Mouse (Mus musculus) megakaryocyte, adult 5-6 weeks (primary cell): ENCODE measurements around the gene Dock11. TPM values are rescaled to one million over a fixed set of nuclear protein-coding genes. Genes with fewer than 3 reads are reported as not detected.
A peak's percentile ranks its signal among the peaks of the same experiment; 100 is the strongest.

Experiments used
- ATAC-seq: 2 replicates; pipeline ENCODE4 v1.8.0; 2016; ENCODE audit warnings: mild to moderate bottlenecking, inconsistent platforms; ENCODE audit not compliant: poor library complexity, severe bottlenecking
- total RNA-seq, 2 experiments: library from RNA; stranded (forward) in 1 of 2; stranded (reverse) in 1 of 2; fragments of 153-499, 151-499 nt in 1 of 2; fragments of 221-1000, 200-1000 nt in 1 of 2; gene quantifications; 2 replicates each; pipeline versions ENCODE4 v1.2.3 to v1.2.4; 2015 to 2017

Dock11 gene
- total RNA-seq, 2 experiments from 2014 or later: 155 to 164 TPM

GRCm38 (mm10) chrX:36088464-36089256, 200.0 kb downstream of the Dock11 start:
- ATAC-seq: peak; percentile 76

DNA sequence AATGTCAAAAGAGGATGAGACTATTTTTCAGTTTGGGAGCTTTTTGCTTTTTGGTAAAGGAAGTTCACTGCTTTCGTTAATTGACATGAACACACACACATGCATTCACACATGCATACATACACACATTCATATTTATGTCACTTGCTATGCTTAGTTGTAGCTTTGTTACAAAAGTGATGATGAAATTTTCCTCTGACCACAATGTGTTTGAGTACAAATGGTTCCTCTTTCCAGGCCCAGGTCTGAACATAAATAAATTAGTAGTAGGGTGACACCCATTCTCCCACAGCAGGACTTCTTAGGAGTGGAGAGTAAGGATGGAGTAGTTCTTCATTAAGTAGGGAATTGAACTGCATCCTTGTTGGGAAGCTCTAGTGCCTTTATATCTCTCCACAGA, 212.3 kb downstream of the Dock11 start:
- peak; percentile 94 for ATAC-seq

DNA sequence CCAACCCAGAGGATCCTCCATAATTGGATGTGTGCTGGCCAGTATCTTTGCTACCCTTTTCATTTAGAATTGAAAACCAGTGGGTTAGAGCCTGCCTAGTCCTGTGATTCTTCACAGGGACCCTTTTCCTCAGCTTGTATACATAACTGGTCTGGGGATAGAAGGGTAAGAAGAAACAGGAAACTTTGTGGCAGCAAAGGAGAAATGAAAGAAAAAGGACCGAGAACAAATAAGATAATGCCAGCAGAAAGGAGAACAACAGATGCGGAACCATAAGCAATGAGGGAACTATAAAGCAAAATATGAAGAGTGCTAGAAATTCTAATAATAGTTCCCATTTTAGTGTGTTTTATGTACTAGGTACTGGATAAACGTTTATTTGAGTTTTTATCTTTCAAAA, 212.7 kb downstream of the Dock11 start:
- ATAC-seq: peak; percentile 75

DNA sequence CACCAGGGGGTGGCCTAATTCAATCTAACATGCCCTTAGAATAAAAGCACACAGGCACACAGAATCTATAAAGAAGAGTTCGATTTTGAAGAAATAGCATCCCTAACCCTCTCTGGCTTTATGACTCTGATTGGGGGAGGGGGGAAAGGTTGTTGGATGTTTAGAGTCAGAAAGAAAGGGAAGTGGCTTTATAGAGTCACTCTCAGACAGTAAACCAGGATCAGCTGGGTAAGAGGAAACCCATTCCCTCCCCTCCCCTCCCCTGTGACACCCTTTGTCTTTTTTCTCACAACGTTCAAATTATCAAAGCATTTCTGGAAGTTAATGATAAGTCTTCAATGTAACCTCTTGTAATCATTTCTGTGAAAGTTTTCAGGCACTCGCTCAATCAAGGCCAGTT, 220.0 kb downstream of the Dock11 start:
- peak; percentile 43; the same call in 1 of the 2 replicates for ATAC-seq

DNA sequence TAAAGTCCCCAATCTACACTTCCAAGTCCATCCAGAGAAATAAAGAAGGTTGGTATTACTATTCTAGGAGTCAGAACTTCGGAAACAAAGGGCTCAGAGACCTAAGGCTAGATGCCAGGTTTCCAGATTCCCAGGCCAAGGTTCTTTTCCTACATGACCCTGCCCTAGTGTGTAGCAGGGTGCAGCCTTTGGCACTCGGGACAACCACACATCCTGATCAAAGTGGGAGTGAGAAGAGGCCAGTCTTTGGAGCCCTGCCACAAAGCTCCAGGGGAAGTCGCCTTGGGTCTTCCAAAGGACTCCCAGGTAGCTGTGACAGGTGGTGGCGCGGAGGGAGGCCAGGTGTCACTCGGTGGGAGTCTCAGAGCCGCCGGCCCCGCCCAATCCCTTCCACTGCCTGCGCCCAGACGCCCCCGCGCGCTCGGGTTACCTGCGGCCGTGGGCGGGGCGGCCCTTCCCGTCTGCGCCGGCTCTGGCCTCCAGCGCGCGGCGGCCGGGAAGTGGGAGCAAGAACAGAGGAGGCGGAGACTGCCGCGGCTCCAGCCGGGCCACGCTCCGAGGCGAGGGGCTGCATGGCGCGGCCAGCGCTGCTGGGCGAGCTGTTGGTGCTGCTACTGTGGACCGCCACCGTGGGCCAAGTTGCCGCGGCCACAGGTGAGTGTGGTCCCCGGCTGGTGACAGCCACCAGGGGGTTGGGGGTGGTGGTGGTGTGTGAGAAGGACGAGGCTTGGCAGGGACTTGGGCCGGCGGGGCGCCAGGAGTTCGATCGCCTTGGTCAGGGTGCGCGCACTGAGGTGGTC, 223.2 kb downstream of the Dock11 start, which contains the start of gene Il13ra1:
Gene Il13ra1, plus strand, starts transcription at position 489 of the 800 bp plus-strand sequence.
- ATAC-seq: peak; percentile 82

GRCm38 (mm10) chrX:36112422-36112750, 223.8 kb downstream of the Dock11 start:
- ATAC-seq: peak; percentile 43

GRCm38 (mm10) chrX:36115171-36115570, 226.5 kb downstream of the Dock11 start:
- no peak for ATAC-seq

Other genes starting within 250 kb of the Dock11 start
- gene Il13ra1, start 223.3 kb downstream of the Dock11 start, total RNA-seq (2015): 35.5 and 36.7 TPM in 2 replicates
- 33.8 and 34.1 TPM in 2 replicates for gene Il13ra1, start 223.3 kb downstream of the Dock11 start, total RNA-seq (2017)